Mouse (Mus musculus) B cell, adult 2 months (primary cell): ENCODE results near the gene Kbtbd12.

Source experiments
- DNase-seq, 2 experiments: peaks; one replicate each; pipeline ENCODE4 v3.0.0; 2022

Gene Kbtbd12

DNA sequence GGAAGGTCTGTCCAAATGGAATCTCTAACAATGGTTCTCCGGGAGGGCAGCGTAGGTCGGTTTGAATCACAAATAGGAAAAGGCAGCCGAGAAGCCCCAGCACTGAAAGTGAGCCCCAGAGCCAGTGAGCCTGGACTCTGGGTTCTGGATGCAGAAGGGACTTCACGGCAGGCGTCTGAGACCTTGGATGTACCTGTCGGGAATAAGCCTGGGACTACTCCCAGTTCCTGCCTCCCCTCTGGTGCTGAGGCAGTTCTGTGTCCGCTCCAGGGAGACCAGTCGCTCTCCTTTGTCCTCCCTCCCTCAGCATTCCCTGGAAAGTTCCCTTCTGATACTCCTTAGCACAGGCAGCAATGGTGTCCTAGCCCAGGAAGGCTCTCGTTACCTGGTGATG lies 92.4 kb downstream of the Kbtbd12 start:
- no peak for DNase-seq

DNA sequence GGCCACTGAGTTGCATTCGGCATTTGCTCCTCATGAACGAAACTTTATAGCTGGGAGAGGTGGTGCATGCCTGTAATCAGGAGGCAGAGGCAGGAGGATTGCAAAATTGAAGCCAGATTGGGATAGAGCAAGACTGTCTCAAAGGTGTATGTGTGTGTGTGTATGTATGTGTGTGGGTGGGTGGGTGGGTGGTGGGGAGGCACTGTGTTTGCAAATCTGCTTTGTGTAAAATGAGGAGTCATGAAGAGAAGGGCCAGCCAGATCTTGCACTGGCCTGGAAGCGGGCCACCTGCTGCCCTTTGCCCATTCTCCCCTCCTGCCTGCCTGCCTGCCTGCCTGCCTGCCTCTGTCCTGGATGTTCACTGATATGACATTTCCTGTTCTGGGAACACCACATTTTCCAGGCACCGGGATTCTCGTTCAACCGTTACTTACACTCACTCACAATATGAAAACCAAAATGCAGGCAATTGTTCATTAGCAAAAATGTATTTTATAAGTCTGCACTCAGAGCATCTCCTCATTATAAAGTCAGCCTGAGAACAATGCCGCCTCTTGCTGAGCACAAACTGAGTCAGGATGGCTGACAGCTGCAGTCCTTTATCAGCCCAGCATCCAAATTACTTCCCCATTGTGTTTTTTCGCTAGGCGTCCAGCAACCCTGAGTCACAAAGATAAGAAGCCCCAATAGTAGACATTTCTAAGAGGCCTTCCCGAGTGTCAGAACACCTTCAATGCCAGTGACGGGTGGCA lies 92.9 kb downstream of the Kbtbd12 start:
- no peak for DNase-seq

DNA sequence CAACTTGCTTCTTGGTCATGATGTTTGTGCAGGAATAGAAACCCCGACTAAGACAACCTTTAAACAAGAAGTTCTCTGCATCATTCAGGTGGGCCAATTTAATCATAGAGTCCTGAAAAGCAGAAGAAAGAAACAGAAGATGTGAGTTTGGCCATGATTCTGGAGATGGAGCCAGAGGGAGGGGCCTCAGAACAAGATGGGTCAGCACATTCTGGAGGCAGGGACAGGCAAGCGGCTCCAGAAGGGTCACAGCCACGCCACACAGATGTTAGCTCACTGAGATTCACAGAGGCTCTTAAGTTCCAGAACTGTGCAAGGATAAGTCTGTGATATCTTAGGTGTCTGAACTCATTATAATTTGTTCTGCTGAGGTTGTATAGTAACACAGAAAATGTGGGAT lies 93.5 kb downstream of the Kbtbd12 start:
- DNase-seq = no peak

DNA sequence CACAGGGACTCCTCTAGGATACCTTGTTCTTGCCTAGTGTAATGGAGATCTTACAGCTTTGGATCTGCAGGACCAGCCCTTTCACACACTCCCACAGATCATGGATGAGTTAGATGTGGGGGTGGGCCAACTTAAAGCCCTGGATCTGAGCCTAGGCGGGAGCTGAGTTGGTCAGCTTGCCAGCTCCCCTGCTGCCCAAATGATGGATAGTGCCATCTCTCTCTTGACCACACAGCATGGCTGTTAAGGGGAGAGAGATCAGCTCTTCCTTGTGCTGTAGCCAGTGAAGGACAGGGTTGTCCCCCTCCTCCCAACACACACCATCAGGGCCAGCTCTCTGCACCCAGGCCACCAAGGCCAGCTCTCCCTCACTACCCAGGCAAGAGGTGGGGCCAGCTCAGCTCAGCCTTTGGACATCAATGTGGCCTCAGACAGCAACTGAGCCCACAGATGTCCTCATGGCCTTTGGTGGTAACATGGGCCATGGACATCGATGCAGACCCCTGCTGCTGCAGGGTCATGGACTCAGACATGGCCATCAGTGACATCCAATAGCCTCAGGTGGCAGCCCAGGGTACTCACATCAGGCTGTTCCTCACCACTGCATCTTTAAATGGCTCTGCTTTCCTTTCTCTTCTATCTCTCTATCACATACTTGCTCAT lies 97.5 kb downstream of the Kbtbd12 start:
- no peak for DNase-seq

DNA sequence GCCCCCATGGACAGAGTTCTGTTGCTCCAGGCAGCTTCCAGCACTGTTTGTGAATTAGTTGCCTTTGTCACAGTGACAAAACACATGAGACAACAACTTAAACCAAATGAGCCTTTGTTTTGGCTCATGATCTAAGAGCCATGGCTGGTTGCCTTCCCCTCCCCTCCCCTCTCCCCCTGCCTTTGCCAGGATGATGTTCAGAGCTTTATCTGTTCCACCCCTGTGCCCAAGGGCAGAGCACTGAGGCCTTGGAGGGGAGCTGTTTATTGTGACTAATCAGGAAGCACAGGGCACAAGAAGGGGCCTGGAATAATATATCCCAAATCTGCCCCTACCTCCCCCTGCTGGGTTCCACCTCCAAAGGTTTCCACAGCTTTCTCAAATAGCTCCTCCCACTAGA lies 107.4 kb downstream of the Kbtbd12 start:
- DNase-seq = no peak

DNA sequence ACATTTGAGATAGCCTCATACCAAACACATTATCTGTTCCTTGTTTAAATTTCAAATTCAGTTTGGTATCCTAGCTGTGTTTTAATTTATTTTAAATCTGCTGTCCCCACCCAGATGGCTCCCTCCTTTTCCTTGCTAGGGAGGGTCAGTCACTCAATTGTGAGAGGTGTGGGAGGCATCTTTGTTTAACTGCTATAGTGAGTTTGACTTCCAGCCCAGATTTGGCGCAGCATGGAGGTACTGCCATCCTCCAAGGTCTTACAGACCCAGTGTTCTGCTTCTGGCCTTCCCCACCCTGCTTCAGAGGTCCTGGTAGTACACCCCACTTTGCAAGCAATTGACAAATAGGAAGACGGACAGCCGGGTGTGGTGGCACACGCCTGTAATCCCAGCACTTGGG lies 113.7 kb downstream of the Kbtbd12 start:
- DNase-seq = no peak

DNA sequence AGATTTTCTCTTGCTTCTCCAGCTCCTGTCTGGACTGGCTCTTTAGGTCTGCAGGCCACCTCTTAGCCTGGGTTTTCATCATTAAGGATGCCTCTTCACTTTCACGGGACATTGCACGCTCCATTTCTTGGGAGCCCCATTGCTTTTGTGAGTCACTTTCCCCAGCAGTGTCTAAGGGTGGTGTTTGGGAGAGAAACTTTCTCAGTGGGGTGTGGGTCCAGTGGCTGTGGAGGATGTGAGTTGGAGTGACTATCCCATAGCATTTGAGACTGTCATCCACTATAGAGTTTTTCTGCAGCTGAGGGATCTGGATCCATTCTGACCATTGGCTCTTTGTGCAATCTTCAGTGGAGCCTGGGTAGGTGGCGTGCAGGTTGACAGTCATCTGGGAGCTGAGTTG lies 114.3 kb downstream of the Kbtbd12 start:
- DNase-seq = no peak

DNA sequence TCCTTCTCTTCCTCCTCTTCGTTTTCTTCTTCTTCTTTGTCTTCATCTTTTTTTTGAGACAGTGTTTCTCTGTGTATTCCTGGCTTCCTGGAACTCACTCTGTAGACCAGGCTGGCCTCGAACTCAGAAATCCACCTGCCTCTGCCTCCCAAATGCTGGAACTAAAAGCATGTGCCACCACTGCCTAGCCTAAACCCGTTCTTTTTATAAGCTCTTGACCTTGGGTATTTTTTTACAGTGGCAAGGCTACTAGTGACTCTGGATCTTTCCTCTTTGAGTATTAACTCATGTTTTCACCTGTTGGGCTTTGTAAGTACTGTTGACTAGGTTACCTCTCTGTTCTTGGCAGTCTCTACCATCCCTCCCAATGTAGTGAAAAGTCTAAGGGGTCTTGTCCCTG lies 114.7 kb downstream of the Kbtbd12 start:
- DNase-seq = no peak

DNA sequence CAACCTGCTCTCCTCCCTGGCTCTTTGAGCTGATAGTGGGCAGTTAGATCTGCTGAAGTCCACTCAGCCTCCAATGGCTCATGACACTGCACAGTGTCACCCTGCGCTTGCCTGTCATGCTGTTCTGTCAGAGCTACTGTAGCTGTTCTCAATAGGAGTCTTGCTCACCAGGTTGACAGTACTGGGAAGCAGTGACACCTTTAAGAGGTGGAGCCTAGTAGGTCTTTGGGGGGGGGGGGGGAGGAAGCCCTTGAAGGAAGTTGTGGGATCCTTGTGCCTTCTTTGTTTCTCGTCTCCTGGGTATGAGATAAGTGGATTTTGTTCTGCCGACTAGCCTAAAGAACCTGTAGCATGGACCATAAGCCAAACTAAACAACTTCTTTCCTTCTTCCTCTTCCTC lies 115.1 kb downstream of the Kbtbd12 start:
- no peak for DNase-seq

DNA sequence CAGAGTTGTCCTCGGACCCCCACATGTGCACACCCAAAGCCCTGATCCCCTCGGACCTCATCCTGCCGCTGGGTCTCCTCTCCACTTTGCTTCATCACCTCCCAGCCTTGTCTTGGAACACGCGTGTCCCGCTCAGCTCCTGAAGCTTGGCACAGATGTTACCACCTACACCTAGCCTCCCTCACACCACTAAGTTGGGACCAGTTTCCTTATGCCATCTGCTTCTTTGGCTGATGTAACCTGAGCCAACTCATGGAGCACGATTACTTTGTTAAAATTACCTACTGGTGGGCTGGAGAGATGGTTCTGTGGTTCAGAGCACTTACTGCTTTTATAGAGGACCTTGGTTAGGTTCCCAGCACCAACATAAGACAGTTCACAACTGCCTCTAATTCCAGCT lies 115.9 kb downstream of the Kbtbd12 start:
- DNase-seq = no peak

DNA sequence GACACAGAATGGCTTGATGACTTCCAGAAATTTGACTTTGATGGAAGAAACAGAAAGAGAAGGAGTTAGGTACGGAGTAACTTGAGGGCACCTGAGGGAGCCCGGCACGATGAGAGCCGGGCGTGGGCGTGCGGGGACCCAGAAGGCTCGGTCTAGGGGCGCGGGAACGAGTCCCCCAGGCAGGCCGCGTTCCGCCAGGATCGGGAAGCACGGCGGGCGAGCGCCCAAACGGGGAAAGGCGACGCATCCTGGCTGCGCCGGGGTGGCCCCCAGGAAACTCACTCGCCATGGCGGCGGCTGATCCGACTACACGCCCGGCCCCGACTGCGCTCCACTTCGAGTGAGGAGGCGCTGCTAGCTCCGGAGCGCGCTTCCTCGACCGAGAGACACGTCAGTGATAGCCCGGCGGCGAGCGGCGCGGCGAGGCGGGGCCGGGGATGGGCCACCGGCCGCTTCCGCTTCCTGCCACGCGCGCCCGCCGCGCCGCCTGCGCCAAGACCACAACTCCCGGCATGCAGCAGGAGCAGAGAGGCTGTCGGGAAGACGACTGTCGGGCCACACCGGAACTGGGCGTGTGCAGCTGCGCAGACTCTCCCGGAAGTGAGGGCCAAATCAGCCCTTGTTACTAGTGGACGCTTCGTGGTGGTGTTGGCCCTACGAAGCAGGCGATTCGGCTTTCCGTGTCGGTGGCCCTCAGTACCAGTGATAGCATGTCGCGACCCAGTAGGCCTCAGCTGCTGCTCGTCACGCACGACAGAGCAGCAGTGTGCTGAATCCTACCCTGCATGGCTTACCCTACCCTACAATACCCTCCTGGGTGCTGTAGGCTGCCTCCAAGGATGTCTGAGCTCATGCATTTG lies 119.1 kb downstream of the Kbtbd12 start, which contains the start of gene Sec61a1:
Gene Sec61a1 (minus strand): TSS at position 502 of the 860 bp plus-strand sequence.
- DNase-seq = peak; percentile 94 to 95

DNA sequence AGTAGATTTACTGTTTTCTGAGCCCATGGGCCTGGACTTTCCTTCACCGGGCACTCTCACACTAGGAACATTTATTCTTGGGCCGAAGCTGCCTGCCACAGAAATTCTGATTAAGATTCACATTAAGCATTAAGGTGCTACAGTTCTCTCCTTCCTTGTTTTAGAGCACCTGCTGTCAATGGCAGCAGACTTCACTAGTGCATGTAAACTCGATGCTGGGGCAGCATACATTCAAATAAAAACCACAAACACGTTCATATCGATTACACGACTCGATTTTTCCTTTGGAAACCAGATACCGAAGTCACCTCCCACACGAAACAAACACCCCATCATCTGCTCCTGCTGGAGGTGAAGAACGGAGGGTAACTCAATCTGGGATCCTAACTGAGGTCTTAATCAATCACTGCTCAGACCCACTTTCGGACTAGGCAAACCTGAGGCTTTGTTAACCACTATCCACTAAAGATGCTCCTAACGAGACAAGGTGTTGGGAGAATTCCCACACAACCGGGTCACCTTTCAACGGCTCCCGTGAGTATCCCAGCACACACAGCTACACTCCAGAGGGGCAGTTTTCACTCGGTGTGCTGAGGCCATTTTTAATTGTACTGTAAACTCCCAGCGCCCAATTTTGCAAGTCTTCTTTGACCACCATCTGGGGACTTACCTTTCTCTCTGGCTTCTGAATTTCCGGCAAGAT lies 119.9 kb downstream of the Kbtbd12 start:
- DNase-seq = peak in 1 of 2 experiments; percentile 13

DNA sequence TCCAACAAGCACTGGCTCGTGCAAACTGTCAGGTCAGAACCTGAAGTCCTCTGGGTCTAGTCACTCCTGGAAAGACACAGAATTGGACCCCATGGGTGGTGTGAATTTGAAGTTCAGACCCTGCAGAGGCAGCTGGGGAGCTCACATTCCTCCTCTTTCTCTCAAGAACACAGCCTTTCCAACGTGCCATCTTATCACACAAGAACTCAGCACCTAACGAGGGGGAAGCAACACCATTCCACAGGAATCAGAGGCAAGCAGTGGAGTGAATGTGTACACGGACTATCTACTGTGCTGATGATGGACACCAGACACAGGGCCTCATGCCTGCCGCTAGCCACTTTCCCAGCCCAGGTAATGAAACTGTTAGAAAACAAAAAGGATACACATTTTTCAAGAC lies 121.1 kb downstream of the Kbtbd12 start:
- DNase-seq = no peak

DNA sequence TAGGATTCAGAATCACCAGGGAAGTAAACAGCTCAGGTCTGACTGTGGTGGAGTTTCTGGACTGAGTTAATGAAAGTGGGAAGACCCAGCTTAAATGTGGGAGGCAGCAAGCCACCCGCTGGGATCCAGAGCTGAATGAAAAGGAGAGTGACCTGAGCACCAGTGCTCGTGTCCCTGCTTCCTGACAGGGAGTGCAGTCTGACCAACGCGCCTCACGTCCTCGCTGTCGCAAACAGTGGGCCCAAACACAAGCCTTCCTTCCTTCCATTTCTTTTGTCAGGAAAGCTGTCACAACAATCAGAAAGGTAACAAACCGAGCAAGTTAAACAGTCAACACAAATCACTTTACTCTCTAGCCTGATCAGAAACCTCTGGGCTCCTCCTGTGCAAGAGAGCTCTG lies 121.8 kb downstream of the Kbtbd12 start:
- DNase-seq = no peak

DNA sequence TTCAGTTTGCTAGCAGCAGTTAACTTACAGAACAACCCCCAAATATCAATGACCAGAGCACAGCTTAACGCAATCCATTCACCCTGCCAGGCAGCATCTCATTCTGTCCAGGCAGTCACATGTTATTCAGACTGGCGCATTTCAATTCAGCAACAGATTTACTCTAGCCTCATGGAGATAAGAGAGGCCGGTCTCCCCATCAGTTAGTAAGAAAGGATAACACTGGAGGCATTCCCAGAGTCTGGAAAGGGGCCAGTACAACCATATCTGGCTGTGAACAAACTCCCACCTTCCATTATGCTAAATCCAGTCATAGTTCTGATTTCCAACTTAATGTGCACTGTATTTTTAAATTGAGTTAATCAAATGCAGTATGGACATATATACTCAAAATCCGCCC lies 123.2 kb downstream of the Kbtbd12 start:
- DNase-seq = no peak

DNA sequence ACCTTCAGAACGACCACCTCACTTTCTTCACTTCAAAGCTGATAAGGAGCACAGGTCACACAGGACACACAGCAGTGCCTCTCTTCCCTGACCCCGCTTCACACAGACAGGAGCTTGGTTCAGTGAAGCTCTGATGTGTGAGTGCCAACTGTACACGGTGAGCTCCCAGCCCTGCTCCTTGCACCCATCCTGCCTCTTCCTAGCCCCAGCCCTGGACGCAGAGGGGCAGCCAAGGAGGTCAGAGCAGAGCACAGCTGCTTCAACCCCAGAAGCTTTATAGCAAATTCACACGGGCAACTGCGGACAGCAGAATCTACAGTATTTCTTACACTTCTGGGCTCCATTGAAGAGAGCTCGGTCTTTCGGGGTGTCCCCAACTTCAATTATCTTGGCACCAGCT lies 123.8 kb downstream of the Kbtbd12 start:
- DNase-seq = no peak

DNA sequence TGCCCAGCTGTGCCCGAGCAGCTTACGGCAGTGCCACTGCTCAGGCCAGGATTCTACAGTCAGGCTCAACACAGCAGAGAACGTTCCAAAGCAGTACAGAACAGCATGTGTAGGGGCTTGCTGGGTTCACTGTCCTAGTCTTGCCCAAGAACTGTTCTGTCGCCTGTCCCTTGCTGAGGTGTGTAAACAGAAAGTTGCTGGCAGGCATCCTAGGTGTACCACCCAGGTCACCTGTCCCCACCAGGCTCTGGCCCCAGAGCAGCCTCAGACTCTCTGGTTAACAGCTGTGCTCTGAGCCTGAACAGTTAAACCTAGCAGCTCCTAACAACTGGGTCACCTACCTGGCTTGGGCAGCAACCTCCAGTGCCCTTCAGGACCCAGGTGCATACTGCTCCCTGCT lies 134.7 kb downstream of the Kbtbd12 start:
- no peak for DNase-seq

DNA sequence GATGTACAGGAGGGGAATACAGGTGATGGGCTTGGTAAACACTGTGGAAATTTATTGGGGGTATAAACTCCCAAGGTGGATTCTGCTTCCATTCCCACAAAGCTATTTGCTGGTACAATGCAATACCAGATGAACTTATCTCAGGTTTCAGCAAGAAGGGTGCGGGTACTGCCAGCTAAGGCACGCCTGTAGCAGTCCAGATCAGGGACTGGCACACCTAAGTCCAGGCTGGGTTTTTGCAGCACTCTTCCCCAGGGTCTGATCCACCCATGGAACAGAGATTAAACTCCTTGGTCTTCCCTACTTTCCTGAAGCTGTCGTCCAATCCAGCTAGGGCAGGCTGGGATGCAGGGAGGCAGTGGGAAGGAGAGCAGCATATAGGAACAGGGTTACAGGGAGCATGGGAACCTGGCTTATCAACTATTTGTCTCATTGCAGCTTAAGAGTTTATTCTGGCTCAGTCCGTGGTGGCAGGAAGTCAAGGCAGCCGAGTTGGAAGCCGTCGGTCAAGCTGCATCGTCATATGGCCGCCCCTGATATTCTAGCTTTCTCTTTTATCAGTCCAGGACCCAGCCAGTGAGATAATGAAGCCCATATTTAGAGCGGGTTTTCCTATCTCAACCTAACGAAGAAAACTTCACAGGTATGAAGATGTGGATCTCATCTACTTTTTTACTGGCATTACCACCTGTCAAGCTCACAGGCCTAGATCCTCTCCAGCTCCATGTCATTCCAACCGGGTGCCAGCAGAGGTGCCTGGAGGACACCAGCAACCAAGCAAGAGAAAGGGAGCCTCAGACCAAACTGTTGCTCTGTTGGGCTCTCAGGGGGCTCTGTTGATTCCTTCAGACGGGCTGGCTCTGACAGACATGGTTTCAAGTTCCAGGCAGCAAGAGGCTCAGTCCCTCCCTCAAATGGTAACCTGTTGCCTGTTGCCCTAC lies 135.4 kb downstream of the Kbtbd12 start:
- DNase-seq = no peak

DNA sequence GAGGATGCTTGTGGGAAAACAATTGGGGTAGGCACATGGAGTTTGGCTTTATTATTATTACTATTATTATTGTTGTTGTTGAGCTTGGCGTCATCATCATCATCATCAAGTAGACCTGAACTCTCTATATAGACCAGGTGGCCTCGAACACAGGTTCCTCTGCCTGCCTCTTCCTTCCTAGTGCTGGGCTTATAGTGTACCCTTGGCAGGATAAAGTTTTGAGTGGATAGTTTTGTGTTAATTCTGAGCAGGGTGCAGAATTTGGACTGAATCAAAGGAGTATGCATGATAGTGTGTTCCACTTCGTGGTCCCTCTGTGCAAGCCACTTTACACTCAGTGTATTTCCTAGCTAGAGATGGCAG lies 137.4 kb downstream of the Kbtbd12 start:
- no peak for DNase-seq

DNA sequence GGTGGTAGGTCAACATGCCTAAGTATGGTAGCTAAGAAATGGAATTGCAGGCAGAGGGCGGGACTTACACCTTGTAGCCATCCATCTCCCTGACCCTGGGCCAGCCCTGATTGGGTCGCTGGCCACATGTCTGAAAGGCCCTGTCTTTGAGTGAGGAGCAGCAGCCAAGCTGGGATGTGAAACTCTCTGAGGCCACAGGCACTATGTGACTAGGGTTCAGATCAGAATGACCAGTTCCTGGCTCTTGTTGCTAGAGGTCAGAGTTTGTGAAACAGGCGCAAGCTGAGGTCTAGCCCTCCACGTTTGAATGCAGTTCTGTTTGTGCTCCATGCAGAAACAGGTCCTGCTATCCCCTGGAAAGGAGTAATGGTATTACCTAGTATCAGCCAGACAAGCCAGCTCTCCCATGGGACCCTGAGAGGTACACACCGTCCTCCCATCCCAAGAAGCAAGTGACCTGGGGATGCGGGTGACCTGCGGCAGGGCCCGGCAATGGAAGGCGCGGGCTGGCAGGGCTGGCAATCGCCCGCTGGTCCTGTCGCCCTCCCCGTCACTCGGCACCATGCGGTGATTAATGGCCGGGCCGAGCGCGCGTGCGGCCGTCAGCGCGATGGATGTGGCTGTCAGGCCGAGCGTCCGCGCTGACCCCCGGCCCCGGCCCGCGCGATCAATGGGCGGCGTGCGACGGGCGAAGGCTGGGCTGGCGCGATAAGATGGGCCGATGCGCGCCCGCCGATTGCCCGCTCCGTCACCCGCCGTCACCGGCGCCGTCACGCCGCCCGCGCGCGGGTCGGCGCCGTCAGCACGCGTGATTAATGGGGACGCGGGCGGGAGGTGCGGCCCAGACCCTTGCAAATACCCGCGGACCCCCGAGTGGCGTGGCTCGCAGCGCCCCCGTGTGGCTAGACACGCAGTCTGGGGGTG lies 138.0 kb downstream of the Kbtbd12 start:
- peak; percentile 61 to 62 for DNase-seq
